Mouse (Mus musculus): ENCODE data around the gene Rbfox3. TPM values are rescaled to one million over a fixed set of nuclear protein-coding genes. Genes with fewer than 3 reads are reported as not detected.

Gene Rbfox3
- polyA plus RNA-seq, 1 experiment, result not detected

DNA sequence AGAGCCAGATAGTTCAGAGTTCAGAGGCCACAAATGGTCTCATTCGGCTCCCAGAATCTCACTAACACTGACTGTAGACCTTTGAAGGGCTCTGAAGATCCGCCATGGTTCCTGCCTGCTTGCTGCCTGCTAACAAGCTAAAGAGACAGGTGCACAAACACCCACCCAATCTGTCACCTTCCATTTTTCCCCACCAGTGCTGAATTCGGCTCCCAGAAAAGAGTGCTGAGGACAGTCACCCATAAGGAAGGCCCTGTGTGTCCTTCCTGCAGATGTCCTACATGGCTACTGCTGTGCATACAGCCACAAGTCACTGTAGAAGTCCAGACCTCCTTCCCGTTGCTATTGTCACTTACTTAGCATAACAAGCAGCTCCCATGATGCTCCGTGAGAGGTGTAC is 16.6 kb downstream of the Rbfox3 start:
- Histone ChIP-seq H3K27me3 (ENCODE audit: control insufficient read depth, insufficient read depth, insufficient read length) (peaks cover 63% of the 10 kb centered on the region), H3K36me3 (ENCODE audit: control insufficient read depth, insufficient read depth) (no peaks in the 10 kb centered on the region), H3K4me3 (no peak overlapping the region), H3ac (ENCODE audit: control insufficient read depth, insufficient read length) (no peak overlapping the region), H3K4me2 (ENCODE audit: low read depth) (no peak overlapping the region), H3K79me2 (ENCODE audit: control insufficient read depth, insufficient read depth) (no peaks in the 10 kb centered on the region)
- no peak for TF ChIP-seq SRF (IDR thresholded peaks at IDR 0.05; ENCODE audit: control insufficient read depth, insufficient read length, low read depth)
- TF ChIP-seq POLR2AphosphoS2 (IDR thresholded peaks at IDR 0.05; ENCODE audit: insufficient read length, low read depth), result no peak
- no peak for TF ChIP-seq TCF3 (IDR thresholded peaks at IDR 0.05; ENCODE audit: insufficient read length, low read depth)
- TF ChIP-seq MAX (IDR thresholded peaks at IDR 0.05; ENCODE audit: low read depth), result no peak
- TF ChIP-seq POLR2A (IDR thresholded peaks at IDR 0.05; ENCODE audit: insufficient read length, low read depth), result no peak
- TF ChIP-seq MYOG (IDR thresholded peaks at IDR 0.05; ENCODE audit: control insufficient read depth in 1 of 3, insufficient read depth in 1 of 3, insufficient read length in 2 of 3, low read depth in 2 of 3), result no peak
- no peak for TF ChIP-seq E2F4 (IDR thresholded peaks at IDR 0.05; ENCODE audit: insufficient read depth)
- TF ChIP-seq CEBPB (IDR thresholded peaks at IDR 0.05; ENCODE audit: insufficient read depth, poor library complexity, severe bottlenecking), result no peak
- no peak for TF ChIP-seq USF1 (IDR thresholded peaks at IDR 0.05; ENCODE audit: low read depth)
- TF ChIP-seq TCF12 (IDR thresholded peaks at IDR 0.05; ENCODE audit: insufficient read depth, poor library complexity, severe bottlenecking), result no peak
- no peak for TF ChIP-seq MYOD1 (IDR thresholded peaks at IDR 0.05; ENCODE audit: control insufficient read depth in 1 of 3, insufficient read length in 2 of 3, low read depth in 2 of 3)

DNA sequence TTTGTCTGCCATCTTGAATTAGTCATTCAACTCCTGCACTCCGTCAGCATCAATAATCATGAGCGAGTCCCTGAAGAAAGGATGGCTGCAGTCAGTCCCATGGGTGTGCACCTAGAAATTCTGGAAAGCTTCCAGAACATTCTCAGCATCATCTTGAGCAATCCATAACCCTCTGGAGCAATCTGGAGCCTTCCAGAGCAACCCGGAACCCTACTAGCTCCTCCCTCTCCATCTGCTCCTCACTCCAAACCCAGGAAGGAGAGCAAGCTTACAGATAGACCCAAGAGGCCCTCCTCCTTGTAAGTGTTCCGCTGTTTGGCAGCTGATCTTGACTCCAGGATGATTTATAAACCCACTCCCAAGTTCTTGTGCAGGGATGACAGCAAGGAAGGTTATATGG is 17.2 kb downstream of the Rbfox3 start:
- TF ChIP-seq REST (IDR thresholded peaks at IDR 0.05; ENCODE audit: insufficient read depth, insufficient read length) (no peak), MYOG (IDR thresholded peaks at IDR 0.05; ENCODE audit: control insufficient read depth in 1 of 3, insufficient read depth in 1 of 3, insufficient read length in 2 of 3, low read depth in 2 of 3) (no peak), TCF12 (IDR thresholded peaks at IDR 0.05; ENCODE audit: insufficient read depth, poor library complexity, severe bottlenecking) (no peak), USF1 (IDR thresholded peaks at IDR 0.05; ENCODE audit: low read depth) (no peak), POLR2A (IDR thresholded peaks at IDR 0.05; ENCODE audit: insufficient read length, low read depth) (no peak), E2F4 (IDR thresholded peaks at IDR 0.05; ENCODE audit: insufficient read depth) (no peak)
- Histone ChIP-seq H3K36me3 (ENCODE audit: control insufficient read depth, insufficient read depth) (no peaks in the 10 kb centered on the region), H3K27me3 (ENCODE audit: control insufficient read depth, insufficient read depth, insufficient read length) (peaks cover 63% of the 10 kb centered on the region)

DNA sequence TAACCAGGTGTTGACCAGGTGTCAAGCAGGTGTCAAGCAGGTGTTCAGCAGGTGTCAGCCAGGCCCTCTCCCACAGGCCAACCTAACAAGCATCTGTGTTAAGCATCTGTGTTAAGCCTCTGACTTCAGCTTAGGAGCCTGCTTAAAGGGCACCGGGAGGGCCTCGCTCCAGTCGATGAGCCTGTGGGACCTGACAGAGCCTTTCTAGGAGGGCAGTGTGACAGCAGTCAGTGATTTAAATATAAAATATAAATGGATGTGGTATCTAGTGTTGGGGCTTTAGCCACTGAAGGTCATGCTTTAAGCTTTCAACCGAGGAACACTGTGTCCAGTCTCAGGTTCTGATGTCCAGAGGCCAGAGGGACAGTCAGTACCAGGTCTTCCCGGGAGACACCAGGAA is 18.5 kb downstream of the Rbfox3 start:
- H3K79me2 ChIP-seq (ENCODE audit: control insufficient read depth, insufficient read depth), result no peaks in the 10 kb centered on the region
- peaks cover 49% of the 10 kb centered on the region for H3K27me3 ChIP-seq (ENCODE audit: control insufficient read depth, insufficient read depth, insufficient read length)
- no peak overlapping the region for H3ac ChIP-seq (ENCODE audit: control insufficient read depth, insufficient read length)
- no peak overlapping the region for H3K4me3 ChIP-seq
- no peak for TF ChIP-seq POLR2AphosphoS2 (IDR thresholded peaks at IDR 0.05; ENCODE audit: insufficient read length, low read depth)
- TF ChIP-seq MYOD1 (IDR thresholded peaks at IDR 0.05; ENCODE audit: control insufficient read depth in 1 of 3, insufficient read length in 2 of 3, low read depth in 2 of 3), result no peak
- TF ChIP-seq MAX (IDR thresholded peaks at IDR 0.05; ENCODE audit: low read depth), result no peak
- TF ChIP-seq POLR2A (IDR thresholded peaks at IDR 0.05; ENCODE audit: insufficient read length, low read depth), result no peak
- TF ChIP-seq REST (IDR thresholded peaks at IDR 0.05; ENCODE audit: insufficient read depth, insufficient read length), result no peak
- TF ChIP-seq CEBPB (IDR thresholded peaks at IDR 0.05; ENCODE audit: insufficient read depth, poor library complexity, severe bottlenecking), result no peak
- TF ChIP-seq TCF12 (IDR thresholded peaks at IDR 0.05; ENCODE audit: insufficient read depth, poor library complexity, severe bottlenecking), result no peak
- TF ChIP-seq USF1 (IDR thresholded peaks at IDR 0.05; ENCODE audit: low read depth), result no peak
- TF ChIP-seq MYOG (IDR thresholded peaks at IDR 0.05; ENCODE audit: control insufficient read depth in 1 of 3, insufficient read depth in 1 of 3, insufficient read length in 2 of 3, low read depth in 2 of 3), result no peak
- TF ChIP-seq E2F4 (IDR thresholded peaks at IDR 0.05; ENCODE audit: insufficient read depth), result no peak
- no peak for TF ChIP-seq TCF3 (IDR thresholded peaks at IDR 0.05; ENCODE audit: insufficient read length, low read depth)
- H3K4me2 ChIP-seq (ENCODE audit: low read depth), result no peak overlapping the region
- no peaks in the 10 kb centered on the region for H3K36me3 ChIP-seq (ENCODE audit: control insufficient read depth, insufficient read depth)

More for the DNA sequence above, 17.2 kb downstream of the Rbfox3 start:
- no peak overlapping the region for H3ac ChIP-seq (ENCODE audit: control insufficient read depth, insufficient read length)
- no peak overlapping the region for H3K4me3 ChIP-seq
- H3K79me2 ChIP-seq (ENCODE audit: control insufficient read depth, insufficient read depth), result no peaks in the 10 kb centered on the region
- no peak overlapping the region for H3K4me2 ChIP-seq (ENCODE audit: low read depth)

DNA sequence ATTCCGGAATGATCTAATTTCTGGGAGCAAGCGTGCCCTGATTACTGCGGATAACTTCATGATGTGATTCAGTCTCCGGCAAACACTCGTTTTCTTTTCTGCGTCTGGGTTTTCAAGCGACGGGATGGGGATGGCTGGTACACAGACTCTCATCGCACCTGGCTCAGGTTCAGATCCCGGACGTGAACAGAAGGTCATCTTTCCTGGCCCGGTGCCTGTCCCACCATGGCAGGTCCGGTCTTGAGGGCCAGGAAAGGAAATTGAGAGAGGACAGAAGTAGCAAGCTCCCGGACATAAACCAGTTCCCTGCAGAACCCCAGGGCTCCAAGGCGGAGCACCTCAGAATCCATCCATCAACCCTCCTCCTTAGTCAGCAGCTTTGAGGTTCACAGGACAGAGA is 19.9 kb downstream of the Rbfox3 start:
- Histone ChIP-seq H3ac (ENCODE audit: control insufficient read depth, insufficient read length) (no peak overlapping the region), H3K36me3 (ENCODE audit: control insufficient read depth, insufficient read depth) (no peaks in the 10 kb centered on the region), H3K4me3 (no peak overlapping the region), H3K27me3 (ENCODE audit: control insufficient read depth, insufficient read depth, insufficient read length) (peaks cover 36% of the 10 kb centered on the region), H3K4me2 (ENCODE audit: low read depth) (no peak overlapping the region), H3K79me2 (ENCODE audit: control insufficient read depth, insufficient read depth) (no peaks in the 10 kb centered on the region)
- TF ChIP-seq USF1 (IDR thresholded peaks at IDR 0.05; ENCODE audit: low read depth) (no peak), E2F4 (IDR thresholded peaks at IDR 0.05; ENCODE audit: insufficient read depth) (no peak), MYOG (IDR thresholded peaks at IDR 0.05; ENCODE audit: control insufficient read depth in 1 of 3, insufficient read depth in 1 of 3, insufficient read length in 2 of 3, low read depth in 2 of 3) (no peak), TCF3 (IDR thresholded peaks at IDR 0.05; ENCODE audit: insufficient read length, low read depth) (no peak), SRF (IDR thresholded peaks at IDR 0.05; ENCODE audit: control insufficient read depth, insufficient read length, low read depth) (no peak), MAX (IDR thresholded peaks at IDR 0.05; ENCODE audit: low read depth) (no peak), TCF12 (IDR thresholded peaks at IDR 0.05; ENCODE audit: insufficient read depth, poor library complexity, severe bottlenecking) (no peak), REST (IDR thresholded peaks at IDR 0.05; ENCODE audit: insufficient read depth, insufficient read length) (no peak), POLR2A (IDR thresholded peaks at IDR 0.05; ENCODE audit: insufficient read length, low read depth) (no peak), MYOD1 (IDR thresholded peaks at IDR 0.05; ENCODE audit: control insufficient read depth in 1 of 3, insufficient read length in 2 of 3, low read depth in 2 of 3) (no peak), POLR2AphosphoS2 (IDR thresholded peaks at IDR 0.05; ENCODE audit: insufficient read length, low read depth) (no peak)

DNA sequence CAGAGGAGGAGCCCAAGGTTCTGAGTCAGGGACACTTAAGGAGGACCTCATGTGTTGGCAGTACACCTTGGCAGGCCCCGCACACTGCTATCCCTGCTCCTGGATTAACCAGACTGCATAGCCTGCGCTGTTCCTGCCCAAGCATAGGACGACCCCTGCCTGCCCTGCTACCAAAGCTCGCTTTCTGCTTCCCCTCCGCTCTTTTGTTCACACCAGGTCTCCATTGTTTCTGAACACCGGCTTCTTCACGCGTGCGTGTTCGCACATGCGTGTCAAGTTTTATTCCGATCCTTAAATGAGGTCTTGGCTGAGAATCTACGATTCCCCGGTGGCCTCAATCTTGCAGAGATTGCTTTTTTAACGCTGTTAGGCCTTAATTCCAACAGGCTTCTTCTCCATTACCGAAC is 20.4 kb downstream of the Rbfox3 start:
- Histone ChIP-seq H3K36me3 (ENCODE audit: control insufficient read depth, insufficient read depth) (no peaks in the 10 kb centered on the region), H3K27me3 (ENCODE audit: control insufficient read depth, insufficient read depth, insufficient read length) (peaks cover 31% of the 10 kb centered on the region), H3K4me3 (no peak overlapping the region), H3ac (ENCODE audit: control insufficient read depth, insufficient read length) (no peak overlapping the region), H3K79me2 (ENCODE audit: control insufficient read depth, insufficient read depth) (no peaks in the 10 kb centered on the region), H3K4me2 (ENCODE audit: low read depth) (no peak overlapping the region)
- TF ChIP-seq CEBPB (IDR thresholded peaks at IDR 0.05; ENCODE audit: insufficient read depth, poor library complexity, severe bottlenecking), result no peak
- no peak for TF ChIP-seq POLR2AphosphoS2 (IDR thresholded peaks at IDR 0.05; ENCODE audit: insufficient read length, low read depth)
- TF ChIP-seq MYOG (IDR thresholded peaks at IDR 0.05; ENCODE audit: control insufficient read depth in 1 of 3, insufficient read depth in 1 of 3, insufficient read length in 2 of 3, low read depth in 2 of 3), result no peak
- TF ChIP-seq USF1 (IDR thresholded peaks at IDR 0.05; ENCODE audit: low read depth), result no peak
- TF ChIP-seq MYOD1 (IDR thresholded peaks at IDR 0.05; ENCODE audit: control insufficient read depth in 1 of 3, insufficient read length in 2 of 3, low read depth in 2 of 3), result no peak
- TF ChIP-seq TCF3 (IDR thresholded peaks at IDR 0.05; ENCODE audit: insufficient read length, low read depth), result no peak
- TF ChIP-seq E2F4 (IDR thresholded peaks at IDR 0.05; ENCODE audit: insufficient read depth), result no peak
- no peak for TF ChIP-seq MAX (IDR thresholded peaks at IDR 0.05; ENCODE audit: low read depth)
- no peak for TF ChIP-seq SRF (IDR thresholded peaks at IDR 0.05; ENCODE audit: control insufficient read depth, insufficient read length, low read depth)
- no peak for TF ChIP-seq POLR2A (IDR thresholded peaks at IDR 0.05; ENCODE audit: insufficient read length, low read depth)
- no peak for TF ChIP-seq REST (IDR thresholded peaks at IDR 0.05; ENCODE audit: insufficient read depth, insufficient read length)
- TF ChIP-seq TCF12 (IDR thresholded peaks at IDR 0.05; ENCODE audit: insufficient read depth, poor library complexity, severe bottlenecking), result no peak

Data from myocyte (in vitro differentiated cells).